Mouse (Mus musculus): ENCODE results near the gene Tctn3. TPM values are rescaled to one million over a fixed set of nuclear protein-coding genes. Genes with fewer than 3 reads are reported as not detected.
"Not testable (repeated sequence)": the region's sequence is repeated elsewhere in the genome, so short reads cannot be mapped to it uniquely, and the experiment has no call there.

Tctn3 gene
- polyA plus RNA-seq, 2 experiments, result 11.4 to 17.0 TPM

DNA sequence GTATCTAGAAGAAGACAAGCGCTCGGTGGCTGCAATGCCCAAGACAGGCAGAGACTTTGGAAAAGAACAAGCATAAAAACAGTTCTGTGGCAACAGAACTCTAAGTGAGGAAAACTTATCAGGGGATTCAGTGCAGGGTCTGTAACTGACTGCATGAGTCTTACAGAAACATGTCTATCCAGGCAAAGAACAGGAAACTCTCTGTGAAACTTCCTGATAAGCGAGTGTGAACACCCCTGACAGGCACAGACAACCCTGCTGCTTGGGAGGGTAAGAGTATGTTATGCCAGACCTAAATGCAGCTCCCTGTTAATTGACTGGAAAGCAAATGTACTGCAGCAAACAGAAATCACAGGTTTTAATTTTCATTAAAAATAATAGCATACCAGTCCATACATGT, 10.2 kb downstream of the Tctn3 start:
- H3K9ac ChIP-seq (ENCODE audit: low read depth, low read length, severe bottlenecking), result no peak overlapping the region
- no peak overlapping the region for H3K4me3 ChIP-seq (replicated peaks; ENCODE audit: low read length)
- no peak for TF ChIP-seq POLR2A (IDR thresholded peaks at IDR 0.05; ENCODE audit: borderline replicate concordance, extremely low read depth, insufficient read depth, insufficient read length)
- H3K4me2 ChIP-seq (replicated peaks; ENCODE audit: low read depth, low read length, severe bottlenecking), result no peak overlapping the region
- H3K27me3 ChIP-seq (ENCODE audit: control insufficient read depth, insufficient read depth, low read length), result no peaks in the 10 kb centered on the region
- DNase-seq (ENCODE audit: low spot score) (no peak), ATAC-seq (ENCODE audit: low FRiP score, low read depth) (no peak)
- H3K27ac ChIP-seq (replicated peaks; ENCODE audit: low read depth, low read length), result no peak overlapping the region
- no peaks in the 10 kb centered on the region for H3K4me1 ChIP-seq (ENCODE audit: control insufficient read depth, insufficient read depth, low read length)
- 91% methylated on average over 3 of the region's 3 CpGs for WGBS
- H3K9me3 ChIP-seq (ENCODE audit: control insufficient read depth, low read length), result no peaks in the 10 kb centered on the region
- H3K36me3 ChIP-seq (ENCODE audit: control insufficient read depth, insufficient read depth, low read length), result peaks cover 32% of the 10 kb centered on the region

DNA sequence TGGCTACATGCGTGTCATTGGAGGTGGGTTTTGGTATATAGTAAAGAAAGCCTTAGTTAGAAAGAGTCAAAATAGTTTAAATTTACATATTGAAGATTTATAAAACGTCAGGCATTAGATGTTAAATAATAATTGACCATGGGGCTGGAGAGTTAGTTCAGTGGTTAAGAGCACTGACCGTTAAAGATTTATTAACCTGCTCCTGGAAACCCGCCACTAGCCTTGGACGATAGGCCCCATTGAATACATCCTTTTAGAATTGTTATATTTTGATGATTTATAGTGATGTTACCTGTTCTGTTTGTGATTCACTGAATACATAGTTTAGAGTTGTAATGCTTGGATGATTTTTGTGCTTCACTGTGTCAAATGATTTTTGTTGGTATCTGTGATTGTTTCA, 11.2 kb downstream of the Tctn3 start:
- H3K9me3 ChIP-seq (ENCODE audit: control insufficient read depth, low read length); ATAC-seq (ENCODE audit: low FRiP score, low read depth); H3K27ac ChIP-seq (replicated peaks; ENCODE audit: low read depth, low read length); H3K4me1 ChIP-seq (ENCODE audit: control insufficient read depth, insufficient read depth, low read length); H3K4me2 ChIP-seq (replicated peaks; ENCODE audit: low read depth, low read length, severe bottlenecking); H3K27me3 ChIP-seq (ENCODE audit: control insufficient read depth, insufficient read depth, low read length); H3K4me3 ChIP-seq (replicated peaks; ENCODE audit: low read length); H3K9ac ChIP-seq (ENCODE audit: low read depth, low read length, severe bottlenecking); DNase-seq (ENCODE audit: low spot score): not testable (repeated sequence)
- 88% methylated on average over 5 of the region's 5 CpGs for WGBS
- H3K36me3 ChIP-seq (ENCODE audit: control insufficient read depth, insufficient read depth, low read length), result peaks cover 30% of the 10 kb centered on the region

DNA sequence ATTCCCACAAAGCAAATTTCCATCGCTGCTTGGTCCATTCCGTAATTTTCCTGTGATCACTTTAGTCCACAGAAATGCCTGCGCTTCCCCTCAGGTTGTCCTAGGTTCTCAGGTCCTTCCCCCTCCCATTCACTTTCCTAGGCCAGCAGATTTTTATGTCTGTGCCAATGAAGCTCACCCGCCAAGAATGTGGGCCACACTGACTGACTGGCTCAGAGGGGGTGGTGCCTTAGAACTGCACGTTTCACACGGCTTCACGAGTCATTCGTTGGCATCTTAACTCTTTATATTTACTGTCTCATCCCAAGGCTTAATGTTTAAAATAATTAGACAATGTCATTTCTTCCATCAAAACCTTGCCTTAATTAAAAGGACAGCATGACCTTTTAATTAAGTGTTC, 16.2 kb downstream of the Tctn3 start:
- ATAC-seq (ENCODE audit: low FRiP score, low read depth) (no peak), DNase-seq (ENCODE audit: low spot score) (no peak)
- no peak for TF ChIP-seq POLR2A (IDR thresholded peaks at IDR 0.05; ENCODE audit: borderline replicate concordance, extremely low read depth, insufficient read depth, insufficient read length)
- WGBS, result 72% methylated on average over 8 of the region's 8 CpGs
- H3K4me1 ChIP-seq (ENCODE audit: control insufficient read depth, insufficient read depth, low read length), result no peaks in the 10 kb centered on the region
- H3K36me3 ChIP-seq (ENCODE audit: control insufficient read depth, insufficient read depth, low read length), result peaks cover 12% of the 10 kb centered on the region
- no peaks in the 10 kb centered on the region for H3K9me3 ChIP-seq (ENCODE audit: control insufficient read depth, low read length)
- no peaks in the 10 kb centered on the region for H3K27me3 ChIP-seq (ENCODE audit: control insufficient read depth, insufficient read depth, low read length)
- no peak overlapping the region for H3K9ac ChIP-seq (ENCODE audit: low read depth, low read length, severe bottlenecking)
- H3K4me2 ChIP-seq (replicated peaks; ENCODE audit: low read depth, low read length, severe bottlenecking), result no peak overlapping the region
- H3K4me3 ChIP-seq (replicated peaks; ENCODE audit: low read length), result no peak overlapping the region
- H3K27ac ChIP-seq (replicated peaks; ENCODE audit: low read depth, low read length), result no peak overlapping the region

DNA sequence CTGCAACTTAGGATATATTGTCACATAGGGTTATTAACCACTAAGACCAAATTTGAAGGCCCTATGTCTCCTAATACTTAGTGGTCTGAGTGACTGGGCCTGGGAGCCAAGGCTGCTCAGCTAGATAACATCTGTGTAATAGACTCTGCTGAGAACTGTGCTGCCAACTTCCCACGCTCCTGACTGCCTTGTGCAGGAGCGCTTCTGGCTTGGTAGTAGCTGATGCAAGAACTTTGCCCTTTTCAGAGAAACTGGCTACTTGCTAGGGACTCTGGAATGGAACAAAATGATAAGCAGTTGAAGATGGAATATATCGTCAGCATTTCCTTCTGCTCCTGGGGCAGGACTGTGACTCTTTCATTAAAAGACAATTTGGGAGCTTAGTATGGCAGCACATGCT, 16.8 kb downstream of the Tctn3 start:
- DNase-seq (ENCODE audit: low spot score) (no peak), ATAC-seq (ENCODE audit: low FRiP score, low read depth) (no peak)
- Histone ChIP-seq H3K27ac (replicated peaks; ENCODE audit: low read depth, low read length) (no peak overlapping the region), H3K36me3 (ENCODE audit: control insufficient read depth, insufficient read depth, low read length) (peaks cover 12% of the 10 kb centered on the region), H3K4me3 (replicated peaks; ENCODE audit: low read length) (no peak overlapping the region), H3K4me2 (replicated peaks; ENCODE audit: low read depth, low read length, severe bottlenecking) (no peak overlapping the region), H3K27me3 (ENCODE audit: control insufficient read depth, insufficient read depth, low read length) (no peaks in the 10 kb centered on the region), H3K9me3 (ENCODE audit: control insufficient read depth, low read length) (no peaks in the 10 kb centered on the region), H3K9ac (ENCODE audit: low read depth, low read length, severe bottlenecking) (no peak overlapping the region), H3K4me1 (ENCODE audit: control insufficient read depth, insufficient read depth, low read length) (no peaks in the 10 kb centered on the region)
- WGBS, result 86% methylated on average over 3 of the region's 3 CpGs
- TF ChIP-seq POLR2A (IDR thresholded peaks at IDR 0.05; ENCODE audit: borderline replicate concordance, extremely low read depth, insufficient read depth, insufficient read length), result no peak

DNA sequence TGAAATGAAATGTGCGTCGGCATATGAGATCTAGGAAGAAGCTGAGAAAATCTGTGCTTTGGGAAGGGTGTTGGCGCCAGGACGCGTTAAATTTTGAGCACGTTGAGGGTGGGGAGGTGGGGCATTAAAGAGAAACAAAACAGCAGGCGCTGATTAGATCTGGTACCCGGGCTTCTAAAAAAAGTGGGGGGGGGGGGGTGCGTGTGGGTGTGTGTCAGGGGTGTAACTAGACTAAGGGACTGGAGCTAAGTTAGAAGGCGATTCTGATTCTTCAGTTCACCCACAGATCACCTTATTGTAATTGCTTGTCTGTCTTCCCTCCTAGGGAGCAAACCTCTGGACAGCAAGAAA, 22.5 kb downstream of the Tctn3 start:
- WGBS, result under 1% methylated on average over 10 of the region's 10 CpGs
- no peak for TF ChIP-seq POLR2A (IDR thresholded peaks at IDR 0.05; ENCODE audit: borderline replicate concordance, extremely low read depth, insufficient read depth, insufficient read length)
- Histone ChIP-seq H3K4me2 (replicated peaks; ENCODE audit: low read depth, low read length, severe bottlenecking) (peak overlapping the region; percentile 72), H3K9ac (ENCODE audit: low read depth, low read length, severe bottlenecking) (peak overlapping the region; percentile 74), H3K27me3 (ENCODE audit: control insufficient read depth, insufficient read depth, low read length) (no peaks in the 10 kb centered on the region), H3K4me1 (ENCODE audit: control insufficient read depth, insufficient read depth, low read length) (peaks cover 7% of the 10 kb centered on the region), H3K9me3 (ENCODE audit: control insufficient read depth, low read length) (no peaks in the 10 kb centered on the region), H3K27ac (replicated peaks; ENCODE audit: low read depth, low read length) (no peak overlapping the region; the same call in 1 of the 2 replicates), H3K4me3 (replicated peaks; ENCODE audit: low read length) (peak overlapping the region; percentile 76), H3K36me3 (ENCODE audit: control insufficient read depth, insufficient read depth, low read length) (peaks cover 10% of the 10 kb centered on the region; the same call in 1 of the 2 replicates)
- DNase-seq (ENCODE audit: low spot score), result no peak
- no peak for ATAC-seq (ENCODE audit: low FRiP score, low read depth)

Measured in limb, embryonic 14.5 days (tissue).